Mouse (Mus musculus) activated CD4-positive, CD25-positive, alpha-beta regulatory T cell, adult 4 months (primary cell): ENCODE measurements around the gene Acly. TPM values are rescaled to one million over a fixed set of nuclear protein-coding genes. Genes with fewer than 3 reads are reported as not detected.

Experiments used
- ATAC-seq: one replicate; pipeline ENCODE4 v1.8.0; 2017
- polyA plus RNA-seq, 2 experiments: library from polyadenylated mRNA; unstranded; fragments of 100-300 nt; shearing (Covaris generic); gene quantifications; one replicate each; pipeline ENCODE4 v1.2.1; 2017

The Acly gene
- polyA plus RNA-seq, 2 experiments from 2014 or later: 57.2 to 76.7 TPM

- ATAC-seq: no peak
These were observed 21.8 kb downstream of the Acly start for GRCm38 (mm10) chr11:100505997-100506396.

- ATAC-seq: no peak
These were observed 22.7 kb downstream of the Acly start for GRCm38 (mm10) chr11:100504990-100505660.

GRCm38 (mm10) chr11:100501321-100501720 is 26.5 kb downstream of the Acly start:
- no peak for ATAC-seq

- ATAC-seq: no peak
These were observed 27.1 kb downstream of the Acly start for GRCm38 (mm10) chr11:100500651-100501050.

- no peak for ATAC-seq
These were observed 27.6 kb downstream of the Acly start for GRCm38 (mm10) chr11:100500241-100500640.

GRCm38 (mm10) chr11:100493771-100494170 is 34.0 kb downstream of the Acly start:
- ATAC-seq: no peak

GRCm38 (mm10) chr11:100490951-100491350 is 36.8 kb downstream of the Acly start:
- no peak for ATAC-seq

- no peak for ATAC-seq
These were observed 41.8 kb downstream of the Acly start for GRCm38 (mm10) chr11:100485801-100486538.

- no peak for ATAC-seq
These were observed 43.3 kb downstream of the Acly start for GRCm38 (mm10) chr11:100484461-100484860.

- ATAC-seq: no peak
These were observed 48.6 kb downstream of the Acly start for GRCm38 (mm10) chr11:100479152-100479551.

GRCm38 (mm10) chr11:100476281-100476680 is 51.5 kb downstream of the Acly start:
- no peak for ATAC-seq

- ATAC-seq: peak; percentile 4
These were observed 54.9 kb downstream of the Acly start for GRCm38 (mm10) chr11:100472935-100473295.

- peak; percentile 93 for ATAC-seq
These were observed 55.4 kb downstream of the Acly start, which contains the start of gene Klhl11 for GRCm38 (mm10) chr11:100472197-100472934. TSS of gene Klhl11 (minus strand) at chr11:100472741.

GRCm38 (mm10) chr11:100471352-100472196 is 56.2 kb downstream of the Acly start:
- ATAC-seq: no peak

GRCm38 (mm10) chr11:100465833-100466232 is 62.0 kb downstream of the Acly start:
- no peak for ATAC-seq

- no peak for ATAC-seq
These were observed 62.5 kb downstream of the Acly start for GRCm38 (mm10) chr11:100465229-100465792.

GRCm38 (mm10) chr11:100462699-100463098 is 65.1 kb downstream of the Acly start:
- no peak for ATAC-seq

GRCm38 (mm10) chr11:100457711-100458110 is 70.1 kb downstream of the Acly start:
- no peak for ATAC-seq

GRCm38 (mm10) chr11:100457247-100457646 is 70.6 kb downstream of the Acly start:
- ATAC-seq: no peak

- no peak for ATAC-seq
These were observed 85.2 kb downstream of the Acly start for GRCm38 (mm10) chr11:100442625-100443024.

- no peak for ATAC-seq
These were observed 86.0 kb downstream of the Acly start, which contains the start of the genes Nt5c3b and Klhl10 for GRCm38 (mm10) chr11:100441797-100442196. TSS of gene Nt5c3b (minus strand) at chr11:100441808. TSS of gene Klhl10 (plus strand) at chr11:100441917.
